ENCODE assay signal across 10 mouse cellular contexts in genomic region chr2:125857707-125858106, GRCm38 (mm10). TPM values are rescaled to one million over a fixed set of nuclear protein-coding genes. Genes with fewer than 3 reads are reported as not detected.
DNase-seq lines count a peak whose midpoint lies in the region; ATAC-seq and TF ChIP-seq lines count a peak whose summit lies in the region.
"Had no signal": no experiment of that assay in that cellular context is flagged by ENCODE, and none has a peak within 500 bp of the region (broad histone marks: within the 10 kb centered on the region; RNA-seq: fewer than 3 reads in every experiment).

No protein-coding gene starts in this region.

- intact Hi-C loops in heart, postnatal 36 days (cut with DNase I) = loop anchor here (2.0 to 10.0 kb wide), 2 partner anchors 75 to 203 kb away; partner anchors contain the start of gene Secisbp2l

- WGBS in heart, embryonic 10.5 days = 38% methylated on average over 3 of the region's 3 CpGs
- WGBS in hindbrain, embryonic 10.5 days = 49% methylated on average over 3 of the region's 3 CpGs
- 45% methylated on average over 3 of the region's 3 CpGs for WGBS in liver, postnatal 0 days (ENCODE audit: insufficient replicate concordance)

- H3K27ac ChIP-seq in heart, embryonic 10.5 days = peak overlapping the region; percentile 99; the same call in 1 of the 2 replicates
- H3K27ac ChIP-seq in hindbrain, embryonic 10.5 days = no peak overlapping the region
- no peak overlapping the region for H3K27ac ChIP-seq in liver, postnatal 0 days (ENCODE audit: low read depth)

- DNase-seq in heart, embryonic 10.5 days (ENCODE audit: low spot score) = no peak
- no peak for DNase-seq in heart, postnatal 36 days
- DNase-seq in hindbrain, embryonic 10.5 days (ENCODE audit: low spot score) = no peak
- no peak for DNase-seq in liver, postnatal 0 days
- no peak for DNase-seq in cerebellum, adult 8-10 months
- no peak for DNase-seq in urinary bladder, postnatal 10 days (ENCODE audit: low spot score)
- no peak for DNase-seq in spleen, postnatal 14 days (ENCODE audit: low spot score in 2 of 2)
- DNase-seq: adrenal gland, postnatal 25 days; lung, postnatal 14 days had no signal

- no peaks in the 10 kb centered on the region for H3K27me3 ChIP-seq in heart, embryonic 10.5 days (ENCODE audit: insufficient read depth, poor library complexity, severe bottlenecking)
- no peaks in the 10 kb centered on the region for H3K27me3 ChIP-seq in E14TG2a.4 (ENCODE audit: insufficient read depth, low read length)
- no peaks in the 10 kb centered on the region for H3K27me3 ChIP-seq in hindbrain, embryonic 10.5 days (ENCODE audit: insufficient read depth, poor library complexity, severe bottlenecking)
- no peaks in the 10 kb centered on the region for H3K27me3 ChIP-seq in liver, postnatal 0 days (ENCODE audit: insufficient read depth, low read length)

- H3K4me2 ChIP-seq in liver, postnatal 0 days (ENCODE audit: low read depth, low read length) = peak overlapping the region; percentile 85

- ATAC-seq in liver, postnatal 0 days = no peak

- no peak for TF ChIP-seq EP300 in liver, postnatal 0 days (IDR thresholded peaks at IDR 0.05; ENCODE audit: low read depth)

- H3K9ac ChIP-seq in liver, postnatal 0 days (replicated peaks) = peak overlapping the region; percentile 97

- no peaks in the 10 kb centered on the region for H3K9me3 ChIP-seq in heart, embryonic 10.5 days
- H3K9me3 ChIP-seq in E14TG2a.4 (ENCODE audit: low read length) = no peaks in the 10 kb centered on the region
- no peaks in the 10 kb centered on the region for H3K9me3 ChIP-seq in hindbrain, embryonic 10.5 days
- no peaks in the 10 kb centered on the region for H3K9me3 ChIP-seq in liver, postnatal 0 days (ENCODE audit: low read length)

- no peaks in the 10 kb centered on the region for H3K36me3 ChIP-seq in heart, embryonic 10.5 days
- peaks cover 9% of the 10 kb centered on the region; the same call in 1 of the 2 replicates for H3K36me3 ChIP-seq in E14TG2a.4 (ENCODE audit: insufficient read depth, low read length)
- no peaks in the 10 kb centered on the region for H3K36me3 ChIP-seq in hindbrain, embryonic 10.5 days
- no peaks in the 10 kb centered on the region for H3K36me3 ChIP-seq in liver, postnatal 0 days (replicated peaks; ENCODE audit: insufficient read depth, low read length)

- H3K4me1 ChIP-seq in heart, embryonic 10.5 days = peaks cover 5% of the 10 kb centered on the region; the same call in 1 of the 2 replicates
- H3K4me1 ChIP-seq in E14TG2a.4 (replicated peaks; ENCODE audit: low read depth, low read length) = peaks cover 34% of the 10 kb centered on the region
- peaks cover 16% of the 10 kb centered on the region for H3K4me1 ChIP-seq in hindbrain, embryonic 10.5 days (replicated peaks)
- H3K4me1 ChIP-seq in liver, postnatal 0 days (ENCODE audit: insufficient read depth) = peaks cover 3% of the 10 kb centered on the region; the same call in 1 of the 2 replicates

- TF ChIP-seq CTCF in E14TG2a.4 (conservative IDR thresholded peaks at IDR 0.05; ENCODE audit: low read length) = no peak
- no peak for TF ChIP-seq CTCF in liver, postnatal 0 days (IDR thresholded peaks at IDR 0.05; ENCODE audit: low read depth)

- H3K4me3 ChIP-seq in heart, embryonic 10.5 days = peak overlapping the region; percentile 99
- peak overlapping the region; percentile 100 for H3K4me3 ChIP-seq in E14TG2a.4 (replicated peaks; ENCODE audit: low read length)
- H3K4me3 ChIP-seq in hindbrain, embryonic 10.5 days = peak overlapping the region; percentile 99
- H3K4me3 ChIP-seq in liver, postnatal 0 days (ENCODE audit: low read depth, low read length) = peak overlapping the region; percentile 96

RNA-seq across cellular contexts. Expression of gene Galk2, which starts 1.2 kb away (rescaled TPM):
- 34.0 and 40.7 TPM in 2 replicates for polyA plus RNA-seq in heart, embryonic 10.5 days (2016; fragmentation: Nextera tagmentation; extraction: Ambion mirVana)
- total RNA-seq in heart, postnatal 36 days (2021) = 10 to 100 TPM; 11.0 to 11.8 TPM
- polyA plus RNA-seq in hindbrain, embryonic 10.5 days (2016; fragmentation: Nextera tagmentation; extraction: Ambion mirVana) = 32.3 and 34.3 TPM in 2 replicates
- 9.6 and 10.1 TPM in 2 replicates for polyA plus RNA-seq in liver, postnatal 0 days (2015; fragmentation: Nextera tagmentation; extraction: Ambion mirVana)

RNA-seq across cellular contexts. Expression of gene Cops2, which starts 1.2 kb away (rescaled TPM):
- 77.5 and 81.3 TPM in 2 replicates for polyA plus RNA-seq in heart, embryonic 10.5 days (2016; fragmentation: Nextera tagmentation; extraction: Ambion mirVana)
- 10 to 100 TPM; 86.5 to 91.6 TPM for total RNA-seq in heart, postnatal 36 days (2021)
- 69.2 and 97.0 TPM in 2 replicates for polyA plus RNA-seq in hindbrain, embryonic 10.5 days (2016; fragmentation: Nextera tagmentation; extraction: Ambion mirVana)
- polyA plus RNA-seq in liver, postnatal 0 days (2015; fragmentation: Nextera tagmentation; extraction: Ambion mirVana) = 20.4 and 21.5 TPM in 2 replicates
